In genomic region chr15:79927637-79928122, GRCm38 (mm10) we compare ENCODE assay signal across 8 mouse cellular contexts. TPM values are rescaled to one million over a fixed set of nuclear protein-coding genes. Genes with fewer than 3 reads are reported as not detected.
DNase-seq lines count a peak whose midpoint lies in the region; ATAC-seq and TF ChIP-seq lines count a peak whose summit lies in the region.

No protein-coding gene starts in this region.

- H3K36me3 ChIP-seq in lung, embryonic 15.5 days = no peaks in the 10 kb centered on the region

- peak overlapping the region; percentile 26 for H3K27ac ChIP-seq in lung, embryonic 15.5 days
- peak overlapping the region; percentile 76 for H3K27ac ChIP-seq in olfactory bulb, adult 2 months (ENCODE audit: insufficient read depth, low read depth, low read length)

- peak overlapping the region; percentile 71 for H3K4me2 ChIP-seq in lung, embryonic 15.5 days

- H3K9ac ChIP-seq in lung, embryonic 15.5 days = peak overlapping the region; percentile 48

- H3K9me3 ChIP-seq in lung, embryonic 15.5 days = no peaks in the 10 kb centered on the region

- peak; percentile 57; the same call in 1 of the 2 replicates for TF ChIP-seq POLR2A in olfactory bulb, adult 2 months (IDR thresholded peaks at IDR 0.05; ENCODE audit: insufficient read depth, low read depth, low read length)

- peaks cover 22% of the 10 kb centered on the region for H3K27me3 ChIP-seq in lung, embryonic 15.5 days

- WGBS in lung, embryonic 15.5 days = under 1% methylated on average over 29 of the region's 29 CpGs
- WGBS in olfactory bulb, adult 2 months = under 1% methylated on average over 29 of the region's 29 CpGs

- no peak for TF ChIP-seq CTCF in olfactory bulb, adult 2 months (IDR thresholded peaks at IDR 0.05; ENCODE audit: insufficient read depth, low read depth, low read length)

- H3K4me1 ChIP-seq in lung, embryonic 15.5 days = peaks cover 20% of the 10 kb centered on the region
- peaks cover 32% of the 10 kb centered on the region for H3K4me1 ChIP-seq in olfactory bulb, adult 2 months (ENCODE audit: control insufficient read depth, insufficient read depth, low read length)

- peak overlapping the region; percentile 55 for H3K4me3 ChIP-seq in lung, embryonic 15.5 days
- peak overlapping the region; percentile 53 for H3K4me3 ChIP-seq in olfactory bulb, adult 2 months (ENCODE audit: insufficient read depth, low read depth, low read length)

- ATAC-seq in hematopoietic stem cell, adult 5-6 weeks (replicated peaks in 1 of 2; ENCODE audit: insufficient read depth in 1 of 2, low FRiP score in 2 of 2, low TSS enrichment in 1 of 2, low read depth in 1 of 2, poor library complexity in 2 of 2, severe bottlenecking in 2 of 2) = peak; percentile 87 to 88
- peak; percentile 80 for ATAC-seq in lung, embryonic 15.5 days (ENCODE audit: borderline replicate concordance, extremely low read depth, low FRiP score, low TSS enrichment)

- peak; percentile 90 for DNase-seq in MEL-GATA-1-ER (ENCODE audit: extremely low read depth, low read depth)
- DNase-seq in cerebellum, adult 9-10 months = peak; percentile 94
- peak; percentile 71 for DNase-seq in forelimb bud, embryonic 11.5 days (ENCODE audit: low read depth, low spot score)
- DNase-seq in layer of hippocampus, adult 9-10 months (ENCODE audit: low spot score) = peak; percentile 85
- DNase-seq in thymus, adult 18-20 months = peak; percentile 95 to 96

RNA-seq across cellular contexts. Expression of gene Apobec3, which starts 36.2 kb away (rescaled TPM):
- total RNA-seq in hematopoietic stem cell, adult 5-6 weeks (2017) = 189 and 226 TPM in 2 replicates
- polyA plus RNA-seq in lung, embryonic 15.5 days (2015; fragmentation: Nextera tagmentation; extraction: Ambion mirVana) = 30.0 and 38.5 TPM in 2 replicates
- 702 TPM in 1 of 2 replicates, not detected in the other for polyA plus RNA-seq in olfactory bulb, adult 2 months (2012; ENCODE audit: insufficient read depth, insufficient read length, low replicate concordance, missing spikeins)

RNA-seq across cellular contexts. Expression of gene Cbx7, which starts 43.2 kb away (rescaled TPM):
- 12.6 TPM in 2 replicates for total RNA-seq in hematopoietic stem cell, adult 5-6 weeks (2017)
- polyA plus RNA-seq in lung, embryonic 15.5 days (2015; fragmentation: Nextera tagmentation; extraction: Ambion mirVana) = 2.4 and 2.8 TPM in 2 replicates
- not detected in 2 replicates for polyA plus RNA-seq in olfactory bulb, adult 2 months (2012; ENCODE audit: insufficient read depth, insufficient read length, low replicate concordance, missing spikeins)

Comparison
In these comparisons a context has a peak if more than half of its experiments do, and no peak if none do; other contexts are left out.
1. Peak in every context shown above with its lines: DNase-seq, ATAC-seq, H3K4me3 ChIP-seq and H3K27ac ChIP-seq.